Mouse (Mus musculus): Measurements from ENCODE around the gene Alkbh2. TPM values are rescaled to one million over a fixed set of nuclear protein-coding genes. Genes with fewer than 3 reads are reported as not detected.

Gene Alkbh2
- total RNA-seq (2023) = 10 to 100 TPM in 1 of 2 experiments, 1 to 10 TPM in 1; 9.7 to 10.2 TPM

GRCm38 (mm10) chr5:114127374-114128349 is at the start of gene Alkbh2:
Gene Alkbh2 (minus strand): TSS chr5:114128218.

GRCm38 (mm10) chr5:114146028-114146888 is 18.2 kb upstream of the Alkbh2 start, which contains the start of gene Acacb:
Gene Acacb (plus strand): TSS chr5:114146535.

GRCm38 (mm10) chr5:114130211-114130605 is 2.2 kb upstream of the Alkbh2 start, which contains the start of gene Ung:
Gene Ung (plus strand): TSS chr5:114130386.

GRCm38 (mm10) chr5:114091057-114091807 is 36.8 kb downstream of the Alkbh2 start, which contains the start of gene Svop:
Gene Svop (minus strand): TSS chr5:114091570.

Other genes starting within 250 kb of the Alkbh2 start
- gene Coro1c, start 219.5 kb downstream of the Alkbh2 start, total RNA-seq (2023) = 10 to 100 TPM; 70.3 to 76.0 TPM
- 10 to 100 TPM; 29.8 to 41.5 TPM for gene Ssh1, start 134.3 kb downstream of the Alkbh2 start, total RNA-seq (2023)
- not detected for gene Dao, start 124.5 kb downstream of the Alkbh2 start, total RNA-seq (2023)
- 10 to 100 TPM; 22.5 to 26.0 TPM for gene Usp30, start 62.8 kb downstream of the Alkbh2 start, total RNA-seq (2023)
- not detected for gene Svop, start 36.6 kb downstream of the Alkbh2 start, total RNA-seq (2023)
- 10 to 100 TPM; 18.3 to 19.3 TPM for gene Ung, start 2.2 kb upstream of the Alkbh2 start, total RNA-seq (2023)
- gene Acacb, start 18.3 kb upstream of the Alkbh2 start, total RNA-seq (2023) = 10 to 100 TPM; 15.2 to 22.0 TPM
- not detected for gene Foxn4, start 145.6 kb upstream of the Alkbh2 start, total RNA-seq (2023)
- gene Myo1h, start 160.9 kb upstream of the Alkbh2 start, total RNA-seq (2023) = 10 to 100 TPM; 14.4 to 17.2 TPM